ENCODE assay signal across 8 mouse cellular contexts in genomic region chr3:51510903-51511302, GRCm38 (mm10). TPM values are rescaled to one million over a fixed set of nuclear protein-coding genes. Genes with fewer than 3 reads are reported as not detected.
DNase-seq lines count a peak whose midpoint lies in the region; ATAC-seq and TF ChIP-seq lines count a peak whose summit lies in the region.

No protein-coding gene starts in this region.

- no peak for TF ChIP-seq POLR2A in cerebellum, adult 2 months (IDR thresholded peaks at IDR 0.05; ENCODE audit: borderline replicate concordance, insufficient read depth, low read length)

- 8% methylated on average over 8 of the region's 8 CpGs for WGBS in cerebellum, adult 2 months
- 28% methylated on average over 8 of the region's 8 CpGs for WGBS in hindbrain, embryonic 13.5 days

- 0 out of 2 replicates have a peak, but pooled peaks cover 4% of the 10 kb centered on the region for H3K36me3 ChIP-seq in hindbrain, embryonic 13.5 days

- H3K4me1 ChIP-seq in cerebellum, adult 2 months (ENCODE audit: control insufficient read depth, insufficient read depth, low read length) = peaks cover 7% of the 10 kb centered on the region
- no peaks in the 10 kb centered on the region for H3K4me1 ChIP-seq in hindbrain, embryonic 13.5 days (replicated peaks)

- H3K27me3 ChIP-seq in Patski = no peaks in the 10 kb centered on the region
- H3K27me3 ChIP-seq in cerebellum, adult 2 months (ENCODE audit: control insufficient read depth, insufficient read depth, low read length) = no peaks in the 10 kb centered on the region
- no peaks in the 10 kb centered on the region for H3K27me3 ChIP-seq in hindbrain, embryonic 13.5 days

- no peak overlapping the region for H3K4me2 ChIP-seq in hindbrain, embryonic 13.5 days

- no peak overlapping the region for H3K9ac ChIP-seq in hindbrain, embryonic 13.5 days

- POLR2A ChIA-PET in Patski (lab: Charles Lee) = interaction anchor here (0.7 to 1.3 kb wide), 2 partner anchors 68 to 592 kb away, joined by 3 read pairs; no protein-coding TSS in a partner anchor

- peak; percentile 78 for DNase-seq in Patski (ENCODE audit: low read depth, low spot score)
- DNase-seq in cerebellum, adult 2 months = peak; percentile 81 to 88
- peak; percentile 64 to 80 for DNase-seq in layer of hippocampus, postnatal 14 days (ENCODE audit: low spot score in 2 of 2)
- peak; percentile 90 for DNase-seq in lung, postnatal 36 days
- DNase-seq in right cerebral cortex, postnatal 25 days = peak; percentile 66
- DNase-seq in yolk sac, embryonic 10.5 days (ENCODE audit: low spot score) = peak; percentile 48

- no peak overlapping the region for H3K27ac ChIP-seq in cerebellum, adult 2 months (ENCODE audit: insufficient read depth, low read length)
- no peak overlapping the region for H3K27ac ChIP-seq in hindbrain, embryonic 13.5 days

- ATAC-seq in Patski = peak; percentile 75
- peak; percentile 85 for ATAC-seq in frontal cortex, adult (ENCODE audit: low TSS enrichment)
- 0 out of 2 replicates have a peak, but pooled peaks have one; percentile 49 for ATAC-seq in hindbrain, embryonic 13.5 days (ENCODE audit: low FRiP score)

- CTCF ChIA-PET in Patski (lab: Charles Lee) = interaction anchor here (0.9 to 3.7 kb wide), 16 partner anchors 10 to 733 kb away, joined by 3 to 42 read pairs (median 7); partner anchors contain the start of gene Setd7

- TF ChIP-seq CTCF in Patski (IDR thresholded peaks at IDR 0.05) = peak; percentile 99
- TF ChIP-seq CTCF in cerebellum, adult 2 months (IDR thresholded peaks at IDR 0.05; ENCODE audit: borderline replicate concordance, insufficient read depth, low read depth, low read length) = peak; percentile 93

- H3K9me3 ChIP-seq in hindbrain, embryonic 13.5 days = no peaks in the 10 kb centered on the region

- H3K4me3 ChIP-seq in cerebellum, adult 2 months (replicated peaks; ENCODE audit: insufficient read depth, low read depth, low read length) = peak overlapping the region; percentile 51
- H3K4me3 ChIP-seq in hindbrain, embryonic 13.5 days = no peak overlapping the region

- in situ Hi-C loops in Patski (cut with MboI; ENCODE audit: low pct_unique_long_range_greater_than_20kb) = no loop called here

RNA-seq across cellular contexts. Expression of gene Rab33b, which starts 27.2 kb away (rescaled TPM):
- 20.6 TPM for polyA plus RNA-seq in Patski (2021)
- polyA plus RNA-seq in cerebellum, adult 2 months (2012; rRNA removed) = 25.7 and 28.7 TPM in 2 replicates
- polyA plus RNA-seq in hindbrain, embryonic 13.5 days (2015; fragmentation: Nextera tagmentation; extraction: Ambion mirVana) = 23.9 TPM in 2 replicates
- 10 to 100 TPM; 24.0 to 27.1 TPM for total RNA-seq in layer of hippocampus, postnatal 14 days (2021)

RNA-seq across cellular contexts. Expression of gene Setd7, which starts 49.8 kb away (rescaled TPM):
- 76.5 TPM for polyA plus RNA-seq in Patski (2021)
- polyA plus RNA-seq in cerebellum, adult 2 months (2012; rRNA removed) = 83.0 and 96.5 TPM in 2 replicates
- polyA plus RNA-seq in hindbrain, embryonic 13.5 days (2015; fragmentation: Nextera tagmentation; extraction: Ambion mirVana) = 2.8 and 3.9 TPM in 2 replicates
- 10 to 100 TPM; 88.8 to 95.4 TPM for total RNA-seq in layer of hippocampus, postnatal 14 days (2021)

Comparison
In these comparisons a context has a peak if more than half of its experiments do, and no peak if none do; other contexts are left out.
1. RNA of gene Setd7, which starts 49.8 kb away (polyA plus RNA-seq): 83.0 to 96.5 TPM in cerebellum, adult 2 months and 76.5 TPM in Patski (single experiment); 2.8 to 3.9 TPM in hindbrain, embryonic 13.5 days; every median in the first group is over 10 times any median in the second.
2. Peak in every context shown above with its lines, with median percentiles within 50 percentile points of each other: ATAC-seq and DNase-seq.